Mouse (Mus musculus) common myeloid progenitor, adult 5-6 weeks (primary cell): ENCODE measurements around the gene Zfp281. TPM values are rescaled to one million over a fixed set of nuclear protein-coding genes. Genes with fewer than 3 reads are reported as not detected.

ENCODE experiments used
- ATAC-seq: replicated peaks from 2 replicates; pipeline ENCODE4 v1.8.0; 2016; ENCODE audit warnings: low read depth, mild to moderate bottlenecking, moderate TSS enrichment, inconsistent platforms; ENCODE audit not compliant: poor library complexity, severe bottlenecking
- total RNA-seq: library from RNA; stranded (forward); fragments of 200-1000, 187-1606 nt; gene quantifications from 2 replicates; pipeline ENCODE4 v1.2.3, GENCODE M21; 2017

Zfp281 gene
- total RNA-seq, 1 experiment from 2014 or later = 30.9 TPM

GRCm38 (mm10) chr1:136675736-136676444, 51.2 kb downstream of the Zfp281 start:
- ATAC-seq = 0 out of 2 replicates have a peak, but pooled peaks have one; percentile 17

GRCm38 (mm10) chr1:136676445-136676755, 51.7 kb downstream of the Zfp281 start:
- ATAC-seq = no peak

GRCm38 (mm10) chr1:136677847-136678325, 53.2 kb downstream of the Zfp281 start:
- ATAC-seq = no peak

- ATAC-seq = no peak
Observed at GRCm38 (mm10) chr1:136678836-136679235, 54.1 kb downstream of the Zfp281 start.

Other genes with a start within 250 kb of the Zfp281 start
- 10.0 and 11.6 TPM in 2 replicates for gene Ddx59, start 209.6 kb upstream of the Zfp281 start, total RNA-seq
- 24.7 and 25.5 TPM in 2 replicates for gene Kif14, start 158.6 kb upstream of the Zfp281 start, total RNA-seq